Mouse (Mus musculus) left cerebral cortex, postnatal 4 days (tissue): ENCODE data around the gene Setd7. TPM values are rescaled to one million over a fixed set of nuclear protein-coding genes. Genes with fewer than 3 reads are reported as not detected.

Source experiments
- DNase-seq: peaks from one replicate; pipeline ENCODE4 v3.0.0-alpha.2; 2022
- intact Hi-C: fragments of 180-260 bp; cut with DNase I; formaldehyde crosslinking; loops from one replicate; pipeline ENCODE4 v1.15.1; 2025
- total RNA-seq, 2 experiments: library from RNA; stranded (reverse); gene quantifications; 2 replicates each; pipeline ENCODE4 v1.2.3; 2021

Setd7 gene
- total RNA-seq, 2 experiments from 2014 or later = 38.2 to 41.1 TPM

DNA sequence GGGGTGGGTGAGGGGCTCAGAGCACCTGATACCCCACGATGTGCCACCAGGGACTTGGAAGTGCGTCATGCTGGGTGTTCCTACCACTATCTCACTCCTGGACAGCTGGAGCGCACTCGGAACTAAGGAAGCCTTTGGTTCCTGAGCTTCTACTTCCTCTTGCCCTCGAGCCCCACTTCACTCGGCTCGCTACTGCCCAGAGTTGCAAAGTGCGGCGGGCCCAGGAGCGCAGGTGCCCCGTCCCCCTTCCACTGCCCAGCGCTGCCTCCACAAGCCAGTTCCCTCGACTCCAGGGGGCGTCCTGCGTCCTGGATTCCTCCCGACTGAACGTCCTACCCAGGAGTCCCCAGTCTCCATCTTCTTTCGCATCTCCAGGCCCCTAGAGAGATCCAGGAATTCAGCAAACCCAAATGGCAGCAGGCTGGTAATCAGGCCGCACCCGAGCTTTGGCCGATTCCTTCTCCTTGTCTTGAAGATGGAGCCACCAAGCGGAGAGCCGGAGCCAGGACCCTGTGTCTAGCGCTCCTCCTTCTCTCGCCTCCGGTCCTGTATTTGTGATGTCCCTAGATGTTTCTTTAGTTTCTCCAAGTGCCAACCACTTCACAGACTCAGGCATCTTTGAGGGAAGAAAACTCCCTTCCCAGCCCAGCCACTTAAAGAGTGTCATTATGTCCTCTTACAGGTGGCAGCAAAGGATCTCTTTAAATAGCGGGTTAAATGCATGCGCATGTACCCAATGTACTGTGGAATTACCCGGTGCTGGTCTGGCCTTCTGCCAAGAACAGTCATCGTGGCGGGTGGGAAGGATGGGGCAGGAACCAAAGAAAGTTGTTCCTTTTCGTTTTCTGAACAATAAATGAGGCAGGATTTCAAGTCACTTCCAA is 672 bp upstream of the Setd7 start:
- intact Hi-C loops = loop anchor here (10.0 kb wide), 1 partner anchor 463 kb away; no protein-coding TSS in a partner anchor

DNA sequence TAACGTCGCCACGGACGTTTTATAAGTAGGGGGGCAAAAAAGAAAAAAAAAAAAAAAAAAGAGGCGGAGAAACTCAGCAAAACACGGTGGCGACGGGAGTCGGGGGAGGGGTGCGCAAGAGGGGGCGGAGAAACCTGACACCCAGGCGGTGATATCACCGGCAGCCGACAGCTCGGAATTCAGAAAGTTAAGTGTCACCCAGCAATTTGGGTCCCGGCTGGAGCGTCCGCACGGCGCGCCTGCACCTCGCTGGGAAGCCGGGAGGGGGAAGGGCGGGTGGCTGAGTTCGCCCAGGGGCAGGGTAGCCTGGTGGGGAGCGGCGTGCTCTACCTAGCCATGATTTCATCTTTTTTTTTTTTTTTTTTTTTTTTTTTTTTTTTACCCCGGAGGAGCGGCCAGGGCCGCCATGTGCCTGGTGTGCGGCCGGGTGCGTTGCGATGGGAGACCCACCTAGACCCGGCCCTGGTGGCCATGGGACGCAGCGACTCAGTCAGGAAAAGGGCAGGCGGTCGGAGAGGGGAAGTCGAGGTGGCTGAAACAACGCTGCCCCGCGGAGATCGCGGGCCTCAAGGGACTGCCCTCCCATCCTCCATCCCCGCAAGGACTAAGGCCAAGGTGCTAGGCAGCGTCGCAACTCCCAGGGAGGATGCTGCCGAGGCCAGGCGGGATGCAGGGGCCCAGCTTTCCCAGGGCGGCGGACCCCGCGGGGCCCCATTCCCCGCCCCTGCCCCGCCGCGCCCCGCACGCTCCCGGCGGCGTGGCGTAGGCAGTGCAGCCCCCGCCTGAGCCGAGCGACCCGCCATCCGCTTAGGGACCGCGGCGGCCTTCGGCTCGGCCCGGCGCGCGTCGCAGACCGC is 857 bp downstream of the Setd7 start:
- intact Hi-C loops = loop anchor here (10.0 kb wide), 1 partner anchor 465 kb away; no protein-coding TSS in a partner anchor
- DNase-seq = peak; percentile 80

More for the DNA sequence above, 672 bp upstream of the Setd7 start:
- peak; percentile 63 for DNase-seq

DNA sequence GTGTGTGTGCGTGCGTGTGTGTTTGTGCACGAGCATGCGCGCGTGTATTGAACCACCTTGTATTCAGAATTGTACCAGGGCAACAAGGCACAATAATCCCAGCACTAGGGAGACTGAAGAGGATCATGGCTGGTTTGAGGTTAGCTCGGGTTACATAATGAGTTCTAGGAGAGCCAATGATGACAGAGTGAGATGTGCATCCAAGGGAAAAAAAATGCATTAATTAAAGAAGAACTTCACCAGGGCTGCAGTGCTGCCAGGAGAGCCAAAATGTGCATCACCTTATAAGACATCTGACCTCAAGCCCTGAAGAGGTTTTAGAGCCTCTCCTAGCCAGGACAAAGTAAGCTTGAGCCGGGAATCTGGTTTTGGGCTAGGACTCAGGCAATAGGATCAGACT is 5.1 kb downstream of the Setd7 start:
- DNase-seq = no peak
- intact Hi-C loops = no loop called here

GRCm38 (mm10) chr3:51554836-51555235 is 5.8 kb downstream of the Setd7 start:
- intact Hi-C loops = no loop called here
- no peak for DNase-seq

DNA sequence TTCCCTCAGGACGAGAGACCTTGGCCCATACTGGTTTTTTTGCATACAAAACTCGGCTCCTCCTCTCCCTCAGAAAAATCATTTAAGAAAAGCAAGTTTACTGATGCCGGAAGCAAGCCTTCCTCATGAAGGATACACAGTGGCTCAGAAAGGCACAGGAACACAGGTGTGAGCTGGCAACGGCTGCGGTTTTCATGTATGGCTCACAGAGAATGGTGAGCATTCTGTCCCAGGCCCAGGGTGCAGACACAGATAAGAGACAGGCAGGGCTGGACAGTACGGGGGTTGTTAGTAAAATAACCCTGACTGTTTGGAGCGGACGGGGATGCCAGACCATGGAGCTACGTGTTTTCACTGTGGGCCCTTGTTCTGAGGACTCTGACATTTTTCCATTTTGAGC is 6.6 kb downstream of the Setd7 start:
- intact Hi-C loops = no loop called here
- DNase-seq = peak; percentile 10

DNA sequence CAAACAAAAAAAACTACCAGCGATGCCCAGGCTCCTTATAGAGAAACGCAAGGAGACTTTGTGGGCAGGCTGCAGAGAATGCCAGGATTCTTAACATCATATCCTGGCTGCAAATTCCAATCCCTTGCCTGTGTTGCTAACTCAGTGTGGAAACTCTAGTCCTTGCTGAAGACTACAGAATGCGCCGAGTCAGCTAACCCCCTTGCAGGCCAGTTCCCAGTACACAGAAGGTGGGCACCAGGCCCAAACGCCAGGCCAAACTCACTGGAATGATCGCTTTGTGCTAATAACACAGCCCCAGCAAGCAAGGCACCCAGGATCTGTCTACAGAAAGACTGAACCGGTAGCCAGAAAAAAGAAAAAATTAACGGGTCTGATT is 7.2 kb downstream of the Setd7 start:
- intact Hi-C loops = no loop called here
- peak; percentile 73 for DNase-seq

DNA sequence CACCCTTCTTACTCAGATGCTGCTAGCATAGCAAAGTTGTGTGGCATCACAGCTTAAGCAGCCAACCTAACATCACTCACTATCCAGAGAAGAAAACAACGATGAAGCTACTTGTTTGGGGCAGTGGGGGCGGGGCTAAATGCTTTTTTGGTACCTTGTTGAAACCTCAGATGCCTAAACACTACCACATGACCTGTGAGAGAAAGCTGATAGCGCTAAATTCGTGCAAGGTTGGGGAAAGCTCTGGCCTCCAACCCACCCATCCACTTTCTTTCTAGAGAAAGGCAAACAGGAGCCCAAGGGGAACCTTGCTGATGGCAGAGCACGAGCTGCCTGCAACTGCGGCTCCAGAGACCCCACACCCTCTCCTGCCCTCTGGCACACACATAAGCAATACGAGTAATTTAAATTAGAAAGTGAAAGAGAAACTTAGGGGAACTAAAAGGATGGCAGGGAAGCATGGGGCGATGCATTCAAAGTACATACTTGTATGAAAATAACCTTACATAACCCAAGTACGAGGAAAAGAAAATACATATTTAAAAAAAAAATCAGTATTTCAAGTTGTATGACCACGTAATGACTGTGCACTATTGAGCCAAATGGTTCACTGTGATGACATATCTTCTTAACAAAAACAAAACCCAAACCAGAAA is 7.7 kb downstream of the Setd7 start:
- intact Hi-C loops = no loop called here

GRCm38 (mm10) chr3:51552197-51552596 is 8.5 kb downstream of the Setd7 start:
- intact Hi-C loops = no loop called here
- DNase-seq = no peak

More for the DNA sequence above, 7.7 kb downstream of the Setd7 start:
- DNase-seq = no peak

GRCm38 (mm10) chr3:51548987-51549579 is 11.6 kb downstream of the Setd7 start:
- no peak for DNase-seq
- intact Hi-C loops = no loop called here

DNA sequence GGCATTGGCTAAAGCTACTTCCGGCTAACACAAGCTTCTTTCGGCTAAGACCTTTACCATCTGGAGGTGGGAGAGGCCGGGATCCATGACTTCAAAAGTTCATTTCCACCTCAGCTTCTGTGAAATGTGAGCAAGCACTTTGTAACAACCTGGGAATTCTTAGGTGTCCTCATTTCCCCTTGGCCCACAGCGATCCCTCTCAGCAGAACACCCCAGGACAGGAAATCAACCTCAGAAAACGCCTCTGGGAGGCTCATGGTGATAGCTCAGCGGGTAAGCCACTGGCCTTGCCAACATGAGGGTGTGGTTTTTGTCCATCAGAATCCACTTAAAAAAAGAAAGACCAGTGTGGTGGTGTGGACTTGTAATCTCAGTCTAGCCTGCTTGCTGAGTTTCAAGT is 13.1 kb downstream of the Setd7 start:
- no peak for DNase-seq
- intact Hi-C loops = no loop called here

- intact Hi-C loops = no loop called here
- no peak for DNase-seq
Observed at GRCm38 (mm10) chr3:51544442-51545128, 16.1 kb downstream of the Setd7 start.

- intact Hi-C loops = no loop called here
- no peak for DNase-seq
Observed at GRCm38 (mm10) chr3:51540659-51541058, 20.0 kb downstream of the Setd7 start.

GRCm38 (mm10) chr3:51539567-51540408 is 20.9 kb downstream of the Setd7 start:
- intact Hi-C loops = no loop called here
- peak; percentile 84 for DNase-seq

- DNase-seq = no peak
- intact Hi-C loops = no loop called here
Observed at GRCm38 (mm10) chr3:51534013-51534412, 26.7 kb downstream of the Setd7 start.

DNA sequence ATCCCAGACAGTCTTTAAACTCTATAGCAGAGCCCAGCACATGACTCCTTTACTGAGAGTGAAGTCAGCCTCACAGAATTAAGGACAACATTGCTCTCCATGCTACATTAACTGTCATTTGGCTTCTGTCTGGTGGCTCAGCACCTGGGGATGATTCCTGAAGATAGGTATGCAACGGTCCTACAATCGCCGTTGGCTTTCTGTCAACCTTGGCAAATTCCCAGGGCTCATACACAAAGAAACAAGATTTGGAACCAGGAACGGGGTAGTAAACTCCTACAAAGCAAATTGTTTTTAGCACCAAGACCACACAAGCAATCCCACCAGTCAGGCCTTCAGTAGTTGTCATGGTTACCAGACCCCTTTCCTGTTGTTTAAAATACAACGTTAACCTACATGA is 27.1 kb downstream of the Setd7 start:
- DNase-seq = no peak
- intact Hi-C loops = no loop called here

DNA sequence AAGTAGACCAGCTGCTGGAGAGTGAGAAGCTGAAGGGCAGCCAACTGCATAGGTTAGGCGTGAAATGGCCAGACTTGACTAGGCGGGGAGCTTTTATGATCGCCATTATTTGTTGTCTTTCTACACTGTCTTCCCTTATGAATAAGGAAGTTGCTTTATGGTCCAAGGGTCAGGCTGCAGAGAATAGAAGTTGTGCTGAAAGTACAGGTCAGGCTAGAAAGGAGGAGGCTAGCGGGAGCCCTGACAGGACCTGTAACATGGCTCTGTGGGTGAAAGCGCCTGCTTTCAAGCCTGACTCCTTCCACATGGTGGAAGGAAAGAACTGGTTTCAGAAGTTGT is 28.4 kb downstream of the Setd7 start:
- intact Hi-C loops = no loop called here
- DNase-seq = no peak

GRCm38 (mm10) chr3:51531473-51532281 is 29.0 kb downstream of the Setd7 start:
- intact Hi-C loops = no loop called here
- peak; percentile 74 for DNase-seq

GRCm38 (mm10) chr3:51526891-51527290 is 33.8 kb downstream of the Setd7 start:
- intact Hi-C loops = no loop called here
- DNase-seq = no peak
